Mouse (Mus musculus) liver, adult 10 weeks (tissue): Measurements from ENCODE around the gene Acsbg1. TPM values are rescaled to one million over a fixed set of nuclear protein-coding genes. Genes with fewer than 3 reads are reported as not detected.

ENCODE experiments used
- polyA plus RNA-seq: library from polyadenylated mRNA; stranded (reverse); fragments of 350-450 nt; fragmentation: Illumina TruSeq; extraction: RNeasy Lipid Tissue Mini Kit (QIAGEN cat#74804); gene quantifications from one replicate; pipeline ENCODE4 v1.2.3, GENCODE M21; 2014; ENCODE audit warnings: low read depth, low replicate concordance

The Acsbg1 gene
- not detected for polyA plus RNA-seq

GRCm38 (mm10) chr9:54661605-54662377 lies at the start of gene Acsbg1:
TSS of gene Acsbg1 (minus strand) at chr9:54661870.

GRCm38 (mm10) chr9:54698318-54699086 lies 36.8 kb upstream of the Acsbg1 start, which contains the start of gene Dnaja4:
TSS of gene Dnaja4 (plus strand) at chr9:54698873.

GRCm38 (mm10) chr9:54586199-54587061 lies 75.2 kb downstream of the Acsbg1 start, which contains the start of gene Idh3a:
TSS of gene Idh3a (plus strand) at chr9:54586334.

GRCm38 (mm10) chr9:54559771-54560471 lies 101.7 kb downstream of the Acsbg1 start, which contains the start of gene Cib2:
TSS of gene Cib2 (minus strand) at chr9:54560218.

Other genes starting within 250 kb of the Acsbg1 start
- gene Dmxl2, start 160.2 kb downstream of the Acsbg1 start, polyA plus RNA-seq, result 23.7 TPM
- not detected for gene Sh2d7, start 122.9 kb downstream of the Acsbg1 start, polyA plus RNA-seq
- 1.8 TPM for gene Cib2, start 101.7 kb downstream of the Acsbg1 start, polyA plus RNA-seq
- gene Idh3a, start 75.5 kb downstream of the Acsbg1 start, polyA plus RNA-seq, result 83.3 TPM
- 3.3 TPM for gene Dnaja4, start 37.0 kb upstream of the Acsbg1 start, polyA plus RNA-seq
- 87.3 TPM for gene Wdr61, start 72.6 kb upstream of the Acsbg1 start, polyA plus RNA-seq
- gene Crabp1, start 102.9 kb upstream of the Acsbg1 start, polyA plus RNA-seq, result not detected
- gene Ireb2, start 201.9 kb upstream of the Acsbg1 start, polyA plus RNA-seq, result 103 TPM